Mouse (Mus musculus): ENCODE measurements around the gene Plac1.

DNA sequence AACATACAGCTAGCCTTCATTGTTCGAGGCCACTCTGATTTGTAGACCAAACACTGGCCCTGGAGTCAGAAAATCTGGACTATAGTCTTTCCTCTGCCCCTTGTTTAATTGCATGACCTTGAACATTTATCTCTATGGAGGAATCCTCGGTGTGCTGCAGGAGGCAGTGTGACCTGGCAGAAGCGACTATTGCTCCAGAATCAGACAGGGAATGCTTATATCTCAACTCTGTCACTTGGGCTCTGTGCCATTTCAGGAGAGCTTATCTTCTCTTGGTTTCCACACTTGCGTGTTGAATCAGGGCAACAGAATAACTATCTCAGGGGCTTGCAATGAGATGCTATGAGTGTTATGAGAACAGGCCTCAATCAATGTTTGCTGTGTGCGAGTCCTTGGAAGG is 38.3 kb downstream of the Plac1 start:
- no peak for TF ChIP-seq CTCF (IDR thresholded peaks at IDR 0.05; ENCODE audit: low read depth)
- TF ChIP-seq EP300 (IDR thresholded peaks at IDR 0.05; ENCODE audit: low read depth): no peak

Data from heart, postnatal 0 days (tissue).